Mouse (Mus musculus) adrenal gland, adult 8-10 months (tissue): ENCODE results near the gene Gm20403. TPM values are rescaled to one million over a fixed set of nuclear protein-coding genes. Genes with fewer than 3 reads are reported as not detected.
A peak's percentile ranks its signal among the peaks of the same experiment; 100 is the strongest.
"Not testable (repeated sequence)": the region's sequence is repeated elsewhere in the genome, so short reads cannot be mapped to it uniquely, and the experiment has no call there.

Source experiments
- DNase-seq: peaks from one replicate; pipeline ENCODE4 v3.0.0; 2022
- total RNA-seq, 4 experiments: library from RNA; stranded (reverse); gene quantifications; 2 replicates each; pipeline ENCODE4 v1.2.4; 2022

The Gm20403 gene
- not detected for total RNA-seq

GRCm38 (mm10) chr12:54986052-54986717 is at the start of gene Gm20403:
TSS of gene Gm20403 (minus strand) at chr12:54986529.
- DNase-seq: peak; percentile 70

- DNase-seq: no peak
These were observed 40.8 kb upstream of the Gm20403 start for GRCm38 (mm10) chr12:55027088-55027487.

GRCm38 (mm10) chr12:55023284-55023683 is 37.0 kb upstream of the Gm20403 start:
- no peak for DNase-seq

GRCm38 (mm10) chr12:55019421-55019877 is 33.1 kb upstream of the Gm20403 start:
- no peak for DNase-seq

- DNase-seq: no peak
These were observed 30.9 kb upstream of the Gm20403 start for GRCm38 (mm10) chr12:55017119-55017721.

GRCm38 (mm10) chr12:55016339-55017118 is 30.2 kb upstream of the Gm20403 start:
- no peak for DNase-seq

- no peak for DNase-seq
These were observed 29.1 kb upstream of the Gm20403 start for GRCm38 (mm10) chr12:55015428-55015827.

GRCm38 (mm10) chr12:55013626-55014398 is 27.5 kb upstream of the Gm20403 start, which contains the start of gene Baz1a:
TSS of gene Baz1a (minus strand) at chr12:55014348.
- DNase-seq: no peak

GRCm38 (mm10) chr12:55013031-55013430 is 26.7 kb upstream of the Gm20403 start:
- DNase-seq: no peak

- DNase-seq: no peak
These were observed 21.2 kb upstream of the Gm20403 start for GRCm38 (mm10) chr12:55007361-55008008.

GRCm38 (mm10) chr12:55006071-55006470 is 19.7 kb upstream of the Gm20403 start:
- no peak for DNase-seq

GRCm38 (mm10) chr12:55004396-55004795 is 18.1 kb upstream of the Gm20403 start:
- no peak for DNase-seq

- DNase-seq: no peak
These were observed 17.5 kb upstream of the Gm20403 start for GRCm38 (mm10) chr12:55003843-55004242.

- not testable (repeated sequence) for DNase-seq
These were observed 16.2 kb upstream of the Gm20403 start for GRCm38 (mm10) chr12:55002532-55002931.

GRCm38 (mm10) chr12:54999016-54999690 is 12.8 kb upstream of the Gm20403 start:
- peak; percentile 6 for DNase-seq

GRCm38 (mm10) chr12:54998411-54998810 is 12.1 kb upstream of the Gm20403 start:
- DNase-seq: no peak

GRCm38 (mm10) chr12:54996979-54997474 is 10.7 kb upstream of the Gm20403 start:
- DNase-seq: no peak

- no peak for DNase-seq
These were observed 9.6 kb upstream of the Gm20403 start for GRCm38 (mm10) chr12:54995965-54996364.

GRCm38 (mm10) chr12:54994418-54994817 is 8.1 kb upstream of the Gm20403 start:
- DNase-seq: no peak

GRCm38 (mm10) chr12:54994068-54994386 is 7.7 kb upstream of the Gm20403 start:
- DNase-seq: no peak
